Mouse (Mus musculus): ENCODE measurements around the gene Snd1.

DNA sequence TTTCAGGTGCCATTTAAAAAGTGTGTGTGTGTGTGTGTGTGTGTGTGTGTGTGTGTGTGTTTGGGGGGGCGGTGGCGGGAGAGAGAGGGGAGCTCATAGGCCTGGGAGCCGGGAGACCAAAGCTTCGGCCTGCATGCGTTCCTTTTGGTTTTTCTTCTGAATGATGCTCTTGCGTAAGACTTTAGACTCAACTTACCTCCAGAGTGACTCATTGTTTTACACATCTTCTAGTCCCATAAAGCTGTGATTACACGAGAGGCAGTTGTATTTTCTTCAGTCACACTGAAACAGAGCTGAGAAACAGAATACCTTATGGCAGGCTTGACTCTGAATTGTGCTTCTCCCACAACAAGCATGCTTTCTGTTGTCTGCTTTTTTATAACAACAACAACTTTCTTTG is 12.0 kb downstream of the Snd1 start:
- TF ChIP-seq CTCF (IDR thresholded peaks at IDR 0.05; ENCODE audit: low read depth, low read length) (no peak), POLR2A (IDR thresholded peaks at IDR 0.05; ENCODE audit: borderline replicate concordance, low read depth, low read length) (no peak)
